Mouse (Mus musculus): ENCODE data around the gene Slc22a17.

Slc22a17 gene

GRCm38 (mm10) chr14:54863501-54864312, 49.2 kb downstream of the Slc22a17 start:
- peak; percentile 78 for DNase-seq (ENCODE audit: extremely low read depth, low read depth)

DNA sequence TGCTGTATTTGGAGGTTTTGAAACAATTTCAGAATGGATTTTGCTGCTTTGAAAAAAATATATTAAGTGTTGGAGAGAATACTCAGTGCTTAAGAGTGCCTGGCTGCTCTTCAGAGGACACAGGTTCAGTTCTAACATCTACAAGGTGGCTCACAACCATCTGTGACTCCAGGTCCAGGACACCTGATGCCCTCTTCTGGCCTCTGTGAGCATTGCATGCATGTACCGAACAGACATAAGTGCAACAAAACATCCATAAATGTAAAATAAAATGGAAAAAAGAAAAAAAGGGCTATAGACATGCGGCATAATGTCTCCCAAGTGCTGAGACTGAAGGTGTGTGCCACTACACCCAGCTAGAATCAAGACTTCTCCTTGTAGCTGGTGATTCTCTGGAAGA, 52.4 kb downstream of the Slc22a17 start:
- no peak for DNase-seq (ENCODE audit: extremely low read depth, low read depth)

DNA sequence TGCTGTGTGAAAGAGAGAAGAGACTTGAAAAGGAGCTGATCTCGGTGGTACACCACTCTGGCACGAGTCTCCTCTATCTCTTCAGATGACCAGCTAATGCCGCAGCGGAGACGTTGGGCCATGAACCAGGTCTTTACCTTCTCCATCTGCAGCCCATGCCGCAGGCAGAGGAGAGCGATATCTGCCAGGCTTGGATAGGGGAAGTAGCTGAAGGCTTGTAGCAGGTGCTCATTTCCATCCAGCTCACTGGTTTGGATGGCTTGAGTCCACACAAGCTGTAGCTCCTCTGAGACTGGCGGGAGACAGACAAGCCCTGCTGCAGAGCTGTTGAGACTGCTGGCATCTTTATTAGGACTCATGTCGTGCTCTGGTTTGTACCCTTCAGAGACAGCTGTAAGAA, 55.0 kb downstream of the Slc22a17 start:
- DNase-seq (ENCODE audit: extremely low read depth, low read depth), result no peak

DNA sequence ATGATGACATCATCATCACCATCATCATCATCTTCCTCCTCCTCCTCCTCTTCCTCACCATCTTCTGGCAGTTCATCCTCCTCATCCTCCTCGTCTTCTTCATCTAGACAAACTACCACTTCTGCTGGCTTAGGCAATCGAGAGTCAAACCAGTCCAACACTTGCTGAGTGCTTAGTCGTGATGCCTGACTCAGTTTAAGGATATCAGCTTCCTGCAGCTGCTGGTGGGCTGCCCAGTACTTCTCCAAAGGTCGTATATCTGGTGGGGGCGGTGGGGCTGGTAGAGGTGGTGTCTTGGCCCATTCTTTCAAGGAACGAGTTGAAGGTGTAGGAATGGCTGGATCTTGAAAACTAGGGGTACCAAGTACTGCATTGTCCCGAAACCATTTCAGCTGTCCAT, 56.2 kb downstream of the Slc22a17 start:
- DNase-seq (ENCODE audit: extremely low read depth, low read depth), result peak; percentile 67
